Mouse (Mus musculus) C2C12 (cell line): ENCODE measurements at regions not wholly inside any gene's neighbourhood (a gene's known extent, or its start where the extent isn't known, plus 50 kb on each side); places are given as distances from the start of the nearest gene placed in this dataset.
"Not testable (repeated sequence)": the region's sequence is repeated elsewhere in the genome, so short reads cannot be mapped to it uniquely, and the experiment has no call there.

ENCODE experiments used
- H3K27me3 ChIP-seq: one replicate; pipeline ENCODE4 v1.6.1; 2011; ENCODE audit not compliant: control insufficient read depth, insufficient read depth, insufficient read length
- H3K36me3 ChIP-seq: one replicate; pipeline ENCODE4 v1.6.1; 2011; ENCODE audit not compliant: control insufficient read depth, insufficient read depth
- H3K4me3 ChIP-seq: one replicate; pipeline ENCODE4 v1.5.1; 2011; ENCODE audit warnings: mild to moderate bottlenecking, control low read depth; ENCODE audit not compliant: poor library complexity, insufficient read depth, severe bottlenecking
- H3K79me2 ChIP-seq: one replicate; pipeline ENCODE4 v1.6.1; 2011; ENCODE audit not compliant: control insufficient read depth, insufficient read depth
- H3K79me3 ChIP-seq: one replicate; pipeline ENCODE4 v1.6.1; 2011; ENCODE audit warnings: low read depth, control low read depth
- H3ac ChIP-seq: one replicate; pipeline ENCODE3; 2011; ENCODE audit warnings: low read depth; ENCODE audit not compliant: control insufficient read depth, insufficient read length
- CEBPB ChIP-seq: IDR thresholded peaks from one replicate; pipeline ENCODE4 v1.6.1; 2011; ENCODE audit warnings: low read depth, mild to moderate bottlenecking, control low read depth, moderate library complexity
- CTCF ChIP-seq: IDR thresholded peaks from one replicate; pipeline ENCODE4 v1.5.1; 2011; ENCODE audit not compliant: control insufficient read depth, insufficient read depth, insufficient read length
- FOSL1 ChIP-seq: IDR thresholded peaks from one replicate; pipeline ENCODE4 v1.8.0; 2011; ENCODE audit warnings: mild to moderate bottlenecking, low read length; ENCODE audit not compliant: poor library complexity, insufficient read depth, severe bottlenecking
- MAX ChIP-seq: IDR thresholded peaks from one replicate; pipeline ENCODE4 v1.6.1; 2011; ENCODE audit warnings: mild to moderate bottlenecking, control low read depth
- MYOD1 ChIP-seq: IDR thresholded peaks from one replicate; pipeline ENCODE4 v1.6.1; 2011; ENCODE audit warnings: low read depth; ENCODE audit not compliant: control insufficient read depth, insufficient read length
- MYOG ChIP-seq: IDR thresholded peaks from one replicate; pipeline ENCODE4 v1.6.1; 2011; ENCODE audit not compliant: control insufficient read depth, insufficient read length; ENCODE audit errors: extremely low read depth
- USF1 ChIP-seq: IDR thresholded peaks from one replicate; pipeline ENCODE4 v1.6.1; 2011; ENCODE audit warnings: low read depth, mild to moderate bottlenecking, control low read depth, moderate library complexity

DNA sequence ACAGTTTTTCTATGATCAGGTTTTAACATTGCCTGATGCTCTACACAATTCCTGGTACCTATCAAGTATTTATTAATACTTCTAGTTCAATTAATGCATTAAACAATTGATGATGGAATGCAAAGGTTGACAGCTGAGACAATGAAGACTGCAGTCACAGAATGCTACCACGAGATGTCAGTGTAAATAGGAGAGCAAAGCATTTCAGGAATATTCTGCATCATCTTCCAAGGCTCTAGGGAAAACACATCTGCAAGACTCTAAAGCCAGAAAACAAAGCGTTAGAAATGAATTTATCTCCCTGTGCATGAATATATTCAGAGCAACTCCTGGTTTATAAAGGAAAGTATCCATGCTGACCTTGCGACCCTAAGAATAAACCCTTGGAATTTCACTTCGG, 210.6 kb downstream of the Trib2 start:
- no peak for TF ChIP-seq USF1
- no peak for TF ChIP-seq CTCF
- TF ChIP-seq CEBPB, result no peak
- TF ChIP-seq MAX, result no peak
- no peaks in the 10 kb centered on the region for H3K79me3 ChIP-seq
- H3K27me3 ChIP-seq, result no peaks in the 10 kb centered on the region
- no peak overlapping the region for H3K4me3 ChIP-seq
- H3K79me2 ChIP-seq, result no peaks in the 10 kb centered on the region
- no peak overlapping the region for H3ac ChIP-seq
- no peaks in the 10 kb centered on the region for H3K36me3 ChIP-seq

DNA sequence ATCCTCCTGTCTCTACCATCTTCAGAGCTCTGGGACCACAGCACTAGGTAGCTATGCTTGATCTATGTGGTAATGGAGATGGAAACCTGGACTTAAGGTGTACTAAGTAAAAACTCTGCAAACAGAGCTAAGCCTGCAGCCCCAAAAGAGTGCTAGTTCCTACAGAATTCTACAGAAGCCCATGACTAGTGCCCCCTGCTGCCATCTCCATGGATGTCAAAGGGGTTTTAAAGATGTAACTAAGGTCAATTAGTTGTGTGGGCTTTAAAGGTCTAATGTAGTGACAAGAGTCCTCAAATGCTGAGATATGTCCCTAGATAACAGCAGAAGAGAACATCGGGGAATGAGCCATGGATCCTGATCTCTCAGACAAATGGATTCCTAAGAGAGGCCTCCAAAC, 212.1 kb downstream of the Trib2 start:
- no peaks in the 10 kb centered on the region for H3K27me3 ChIP-seq
- TF ChIP-seq USF1, result no peak
- no peak for TF ChIP-seq CTCF
- TF ChIP-seq CEBPB, result no peak
- TF ChIP-seq MYOD1, result no peak
- TF ChIP-seq MAX, result no peak
- TF ChIP-seq MYOG, result no peak
- no peak for TF ChIP-seq FOSL1
- no peak overlapping the region for H3K4me3 ChIP-seq
- H3K79me2 ChIP-seq, result no peaks in the 10 kb centered on the region
- no peak overlapping the region for H3ac ChIP-seq
- no peaks in the 10 kb centered on the region for H3K36me3 ChIP-seq
- H3K79me3 ChIP-seq, result no peaks in the 10 kb centered on the region

DNA sequence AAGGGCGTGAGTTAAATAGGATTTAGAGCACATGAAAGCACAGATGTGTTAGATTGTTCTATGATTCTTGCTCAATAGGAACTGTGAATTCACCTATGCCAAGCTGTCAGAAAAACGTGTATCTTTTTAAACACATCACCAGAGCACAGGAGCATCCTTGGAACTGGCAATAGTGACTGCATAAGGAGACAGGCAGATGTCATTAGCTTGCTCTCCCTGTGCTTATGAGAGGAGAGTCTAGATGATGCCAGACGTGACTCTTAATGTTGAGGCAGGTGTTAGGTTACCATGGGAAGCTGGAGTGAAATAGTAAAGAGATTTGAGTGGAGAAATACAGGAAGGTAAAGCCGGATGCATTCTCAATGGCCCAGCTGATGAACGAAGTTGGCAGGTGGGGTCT, 212.8 kb downstream of the Trib2 start:
- Histone ChIP-seq H3K36me3 (no peaks in the 10 kb centered on the region), H3ac (no peak overlapping the region), H3K4me3 (no peak overlapping the region), H3K27me3 (no peaks in the 10 kb centered on the region), H3K79me3 (no peaks in the 10 kb centered on the region), H3K79me2 (no peaks in the 10 kb centered on the region)
- TF ChIP-seq MAX (no peak), CTCF (no peak)

DNA sequence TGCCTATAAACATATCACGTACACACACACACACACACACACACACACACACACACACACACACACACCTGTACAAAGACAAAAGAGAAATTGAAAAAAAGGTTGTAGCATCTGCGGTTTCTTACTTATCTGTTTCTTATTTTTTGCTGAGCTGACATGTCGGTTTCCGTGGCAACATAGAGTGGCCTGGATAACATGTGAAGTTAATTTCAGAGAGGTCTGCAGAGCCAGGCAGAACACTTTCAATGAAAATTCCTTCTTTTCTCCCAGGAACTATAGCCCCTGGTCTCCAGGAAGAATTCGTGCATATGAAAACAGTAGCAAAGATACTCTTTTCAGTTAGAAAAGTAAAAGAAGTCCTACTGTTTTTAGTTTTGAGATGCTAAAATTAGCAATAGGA, 213.4 kb downstream of the Trib2 start:
- Histone ChIP-seq H3ac (no peak overlapping the region), H3K36me3 (no peaks in the 10 kb centered on the region), H3K4me3 (no peak overlapping the region), H3K79me2 (no peaks in the 10 kb centered on the region), H3K27me3 (no peaks in the 10 kb centered on the region), H3K79me3 (no peaks in the 10 kb centered on the region)
- TF ChIP-seq FOSL1 (no peak), MAX (no peak)

DNA sequence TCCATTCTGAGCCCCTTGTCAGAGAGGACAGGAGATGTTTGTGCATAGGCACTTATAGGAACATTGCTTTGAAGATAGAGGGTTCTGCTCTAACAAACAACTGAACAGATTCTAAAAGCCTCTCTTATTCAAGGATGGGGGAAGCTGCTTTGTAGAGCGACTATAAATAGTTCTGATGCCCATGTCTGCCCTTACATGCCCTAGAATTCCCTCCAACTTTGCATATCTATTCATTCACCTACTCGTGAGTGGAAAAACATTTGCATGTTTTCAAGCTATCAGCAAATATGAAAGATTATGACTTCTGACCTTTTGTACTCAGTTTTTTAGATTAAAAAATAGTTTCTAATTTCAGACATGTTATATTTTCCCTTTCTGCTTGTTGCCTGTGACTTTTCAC, 222.0 kb downstream of the Trib2 start:
- Histone ChIP-seq H3K27me3 (no peaks in the 10 kb centered on the region), H3K79me3 (no peaks in the 10 kb centered on the region), H3K4me3 (no peak overlapping the region), H3ac (no peak overlapping the region), H3K79me2 (no peaks in the 10 kb centered on the region), H3K36me3 (no peaks in the 10 kb centered on the region)
- TF ChIP-seq MYOG, result no peak
- no peak for TF ChIP-seq MAX
- TF ChIP-seq USF1, result no peak
- TF ChIP-seq CTCF, result no peak

DNA sequence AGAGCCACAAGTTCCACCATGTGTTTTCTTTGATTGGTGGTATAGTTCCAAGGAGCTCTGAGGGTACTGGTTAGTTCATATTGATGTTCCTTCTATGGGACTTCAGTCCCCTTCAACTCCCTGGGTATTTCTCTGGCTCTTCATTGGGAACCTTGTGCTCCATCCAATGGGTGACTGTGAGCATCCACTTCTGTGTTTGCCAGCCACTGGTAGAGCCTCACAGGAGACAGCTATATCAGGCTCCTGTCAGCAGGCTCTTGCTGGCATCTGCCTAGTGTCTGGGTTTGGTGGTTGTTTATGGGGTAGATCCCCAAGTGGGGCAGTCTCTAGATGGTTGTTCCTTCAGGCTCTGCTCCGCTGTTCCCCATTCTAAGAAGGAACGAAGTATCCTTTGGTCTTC, 228.9 kb downstream of the Trib2 start:
- not testable (repeated sequence) for H3ac ChIP-seq, H3K4me3 ChIP-seq, H3K36me3 ChIP-seq, H3K27me3 ChIP-seq, H3K79me2 ChIP-seq, H3K79me3 ChIP-seq

DNA sequence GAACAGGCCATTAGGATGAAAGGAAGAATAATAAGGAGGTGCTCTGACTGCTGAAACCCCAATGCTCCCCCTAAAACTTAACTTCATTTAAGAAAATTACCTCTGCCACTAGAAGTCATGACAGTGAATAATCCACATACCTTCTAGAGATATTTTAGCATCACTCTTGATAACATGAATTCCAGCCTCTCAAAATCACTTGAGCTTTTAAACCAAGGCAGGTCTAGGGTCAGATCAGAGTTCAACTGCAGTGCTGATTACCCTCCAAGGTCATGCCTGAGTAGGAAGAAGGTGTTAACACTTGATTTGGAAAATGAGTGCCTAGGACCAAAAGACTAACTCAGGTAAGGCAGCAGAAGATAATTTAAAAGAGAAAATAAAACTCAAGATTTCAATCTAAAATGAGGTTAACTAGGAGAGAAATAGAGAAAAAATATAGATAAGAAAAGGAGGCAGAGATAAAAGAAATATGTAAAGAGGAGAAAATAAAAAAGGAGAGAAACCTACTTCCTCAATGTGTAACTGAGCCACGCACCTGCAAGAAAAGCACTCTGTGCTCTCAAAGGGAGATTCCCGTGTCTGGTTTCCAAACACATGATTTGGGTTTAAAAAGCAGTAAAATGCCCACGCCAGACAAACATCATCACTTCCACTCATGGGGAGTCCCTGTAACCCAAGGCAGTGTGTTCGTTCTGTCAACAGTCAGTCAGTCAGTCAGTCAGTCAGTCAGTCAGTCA, 229.8 kb downstream of the Trib2 start:
- no peaks in the 10 kb centered on the region for H3K79me3 ChIP-seq

More for the DNA sequence above, 229.8 kb downstream of the Trib2 start:
- TF ChIP-seq CEBPB (no peak), FOSL1 (no peak), CTCF (no peak), MYOG (no peak), USF1 (no peak), MYOD1 (no peak), MAX (no peak)
- H3ac ChIP-seq, result no peak overlapping the region
- no peaks in the 10 kb centered on the region for H3K27me3 ChIP-seq
- no peak overlapping the region for H3K4me3 ChIP-seq
- no peaks in the 10 kb centered on the region for H3K36me3 ChIP-seq
- no peaks in the 10 kb centered on the region for H3K79me2 ChIP-seq
